In the genomic region with DNA sequence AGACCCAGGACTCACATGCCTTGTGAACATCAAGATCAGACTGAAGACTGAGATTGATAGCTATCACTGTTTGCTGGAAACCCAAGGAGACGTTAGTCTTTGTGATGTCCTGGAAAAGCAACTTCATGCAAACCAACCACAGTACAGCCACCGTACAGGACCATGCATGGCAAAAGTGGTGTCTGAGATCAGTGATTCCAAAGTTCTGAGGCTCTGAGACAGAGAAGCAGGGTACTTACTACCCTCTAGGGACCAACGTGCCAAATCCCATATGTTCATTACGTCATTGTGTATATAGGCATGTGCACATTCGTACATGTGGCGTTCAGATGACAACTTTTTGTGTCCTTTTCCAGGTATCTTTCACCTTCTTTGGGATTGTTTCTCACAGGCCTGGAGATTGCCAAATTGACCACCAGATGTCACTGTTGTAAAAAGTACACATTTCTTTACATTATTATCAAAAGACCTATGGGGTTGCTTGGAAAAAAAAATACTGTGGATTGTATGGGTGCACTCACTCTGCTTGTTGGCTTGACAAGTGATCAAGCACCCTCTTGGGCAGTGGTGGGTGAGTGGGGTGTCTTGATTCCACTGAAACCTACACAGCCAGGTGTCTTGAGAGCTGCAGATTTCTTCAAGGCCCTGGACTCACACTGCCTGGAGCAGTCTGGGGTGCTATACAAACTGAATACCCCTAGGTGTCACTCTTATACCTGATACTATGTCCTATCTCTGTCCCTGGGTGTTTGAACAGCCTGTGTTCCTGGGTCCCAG, we compare ENCODE assay signal across 8 mouse cellular contexts. TPM values are rescaled to one million over a fixed set of nuclear protein-coding genes. Genes with fewer than 3 reads are reported as not detected.
DNase-seq lines count a peak whose midpoint lies in the region; ATAC-seq and TF ChIP-seq lines count a peak whose summit lies in the region.

No protein-coding gene starts in this region.

- peak; percentile 66 for TF ChIP-seq CTCF in E14TG2a.4 (conservative IDR thresholded peaks at IDR 0.05; ENCODE audit: low read length)

- no peak overlapping the region for H3K27ac ChIP-seq in heart, embryonic 16.5 days (ENCODE audit: low read length)
- no peak overlapping the region for H3K27ac ChIP-seq in hindbrain, embryonic 13.5 days
- H3K27ac ChIP-seq in liver, embryonic 13.5 days = no peak overlapping the region
- no peak overlapping the region for H3K27ac ChIP-seq in stomach, embryonic 15.5 days

- H3K36me3 ChIP-seq in heart, embryonic 16.5 days (ENCODE audit: control insufficient read depth, insufficient read depth) = no peaks in the 10 kb centered on the region
- no peaks in the 10 kb centered on the region for H3K36me3 ChIP-seq in E14TG2a.4 (ENCODE audit: insufficient read depth, low read length)
- no peaks in the 10 kb centered on the region for H3K36me3 ChIP-seq in hindbrain, embryonic 13.5 days
- no peaks in the 10 kb centered on the region for H3K36me3 ChIP-seq in liver, embryonic 13.5 days
- no peaks in the 10 kb centered on the region for H3K36me3 ChIP-seq in stomach, embryonic 15.5 days

- H3K9me3 ChIP-seq in heart, embryonic 16.5 days (replicated peaks; ENCODE audit: control insufficient read depth, low read length) = no peaks in the 10 kb centered on the region
- no peaks in the 10 kb centered on the region for H3K9me3 ChIP-seq in E14TG2a.4 (ENCODE audit: low read length)
- H3K9me3 ChIP-seq in hindbrain, embryonic 13.5 days = no peaks in the 10 kb centered on the region
- no peaks in the 10 kb centered on the region for H3K9me3 ChIP-seq in liver, embryonic 13.5 days (replicated peaks)
- no peaks in the 10 kb centered on the region for H3K9me3 ChIP-seq in stomach, embryonic 15.5 days

- no peaks in the 10 kb centered on the region for H3K4me1 ChIP-seq in heart, embryonic 16.5 days (ENCODE audit: control insufficient read depth, insufficient read depth, low read length)
- peaks cover 7% of the 10 kb centered on the region for H3K4me1 ChIP-seq in E14TG2a.4 (replicated peaks; ENCODE audit: low read depth, low read length)
- no peaks in the 10 kb centered on the region for H3K4me1 ChIP-seq in hindbrain, embryonic 13.5 days (replicated peaks)
- H3K4me1 ChIP-seq in liver, embryonic 13.5 days (replicated peaks) = no peaks in the 10 kb centered on the region
- no peaks in the 10 kb centered on the region for H3K4me1 ChIP-seq in stomach, embryonic 15.5 days

- H3K9ac ChIP-seq in heart, embryonic 16.5 days (ENCODE audit: low read length) = no peak overlapping the region
- no peak overlapping the region for H3K9ac ChIP-seq in hindbrain, embryonic 13.5 days
- no peak overlapping the region for H3K9ac ChIP-seq in liver, embryonic 13.5 days
- no peak overlapping the region for H3K9ac ChIP-seq in stomach, embryonic 15.5 days

- ATAC-seq in heart, embryonic 16.5 days (replicated peaks; ENCODE audit: extremely low read depth, insufficient read depth, low FRiP score) = peak; percentile 47
- peak; percentile 90 for ATAC-seq in hindbrain, embryonic 13.5 days (ENCODE audit: low FRiP score)
- ATAC-seq in liver, embryonic 13.5 days (ENCODE audit: low read depth) = peak; percentile 53
- ATAC-seq in stomach, embryonic 15.5 days (ENCODE audit: insufficient read depth, low FRiP score, low read depth) = peak; percentile 73; the same call in 1 of the 2 replicates

- no peak overlapping the region for H3K4me3 ChIP-seq in heart, embryonic 16.5 days (ENCODE audit: low read length)
- no peak overlapping the region for H3K4me3 ChIP-seq in E14TG2a.4 (replicated peaks; ENCODE audit: low read length)
- no peak overlapping the region for H3K4me3 ChIP-seq in hindbrain, embryonic 13.5 days
- no peak overlapping the region for H3K4me3 ChIP-seq in liver, embryonic 13.5 days (replicated peaks)
- H3K4me3 ChIP-seq in stomach, embryonic 15.5 days (replicated peaks) = no peak overlapping the region

- no peak overlapping the region for H3K4me2 ChIP-seq in heart, embryonic 16.5 days (ENCODE audit: low read depth, low read length)
- no peak overlapping the region for H3K4me2 ChIP-seq in hindbrain, embryonic 13.5 days
- no peak overlapping the region for H3K4me2 ChIP-seq in liver, embryonic 13.5 days
- no peak overlapping the region for H3K4me2 ChIP-seq in stomach, embryonic 15.5 days

- WGBS in heart, embryonic 16.5 days = 48% methylated on average over 6 of the region's 6 CpGs
- 62% methylated on average over 6 of the region's 6 CpGs for WGBS in hindbrain, embryonic 13.5 days
- WGBS in liver, embryonic 13.5 days (ENCODE audit: insufficient replicate concordance) = 42% methylated on average over 6 of the region's 6 CpGs
- 47% methylated on average over 6 of the region's 6 CpGs for WGBS in stomach, embryonic 15.5 days

- DNase-seq in heart, adult 8-10 months (ENCODE audit: low spot score) = no peak
- DNase-seq in cerebellum, postnatal 10 days = peak; percentile 32 to 40
- no peak for DNase-seq in liver, embryonic 13.5 days
- DNase-seq in gastrocnemius, postnatal 10 days = no peak

- H3K27me3 ChIP-seq in heart, embryonic 16.5 days (ENCODE audit: control insufficient read depth, insufficient read depth, low read length) = no peaks in the 10 kb centered on the region
- no peaks in the 10 kb centered on the region for H3K27me3 ChIP-seq in E14TG2a.4 (ENCODE audit: insufficient read depth, low read length)
- H3K27me3 ChIP-seq in hindbrain, embryonic 13.5 days = no peaks in the 10 kb centered on the region
- no peaks in the 10 kb centered on the region for H3K27me3 ChIP-seq in liver, embryonic 13.5 days
- no peaks in the 10 kb centered on the region for H3K27me3 ChIP-seq in stomach, embryonic 15.5 days (replicated peaks)

RNA-seq across cellular contexts. Expression of a gene that starts 17.8 kb away (rescaled TPM):
- polyA plus RNA-seq in heart, embryonic 16.5 days (2015; fragmentation: Nextera tagmentation; extraction: Ambion mirVana) = 7.5 and 13.7 TPM in 2 replicates
- under 1 TPM in 2 of 4 experiments, not detected in 2; 0.09 to 0.14 TPM for total RNA-seq in heart, adult 8-10 months (2022)
- 0.08 TPM in 1 of 2 replicates, not detected in the other for polyA plus RNA-seq in hindbrain, embryonic 13.5 days (2015; fragmentation: Nextera tagmentation; extraction: Ambion mirVana)
- polyA plus RNA-seq in liver, embryonic 13.5 days (2015; fragmentation: Nextera tagmentation; extraction: Ambion mirVana) = not detected in 2 replicates
- 0.10 TPM in 1 of 2 replicates, not detected in the other for polyA plus RNA-seq in stomach, embryonic 15.5 days (2015; fragmentation: Nextera tagmentation; extraction: Ambion mirVana)
- not detected for total RNA-seq in gastrocnemius, postnatal 10 days (2021)

RNA-seq across cellular contexts. Expression of a gene that starts 27.8 kb away (rescaled TPM):
- polyA plus RNA-seq in heart, embryonic 16.5 days (2015; fragmentation: Nextera tagmentation; extraction: Ambion mirVana) = not detected in 2 replicates
- total RNA-seq in heart, adult 8-10 months (2022) = not detected
- not detected in 2 replicates for polyA plus RNA-seq in hindbrain, embryonic 13.5 days (2015; fragmentation: Nextera tagmentation; extraction: Ambion mirVana)
- not detected in 2 replicates for polyA plus RNA-seq in liver, embryonic 13.5 days (2015; fragmentation: Nextera tagmentation; extraction: Ambion mirVana)
- not detected in 2 replicates for polyA plus RNA-seq in stomach, embryonic 15.5 days (2015; fragmentation: Nextera tagmentation; extraction: Ambion mirVana)
- total RNA-seq in gastrocnemius, postnatal 10 days (2021) = not detected

RNA-seq across cellular contexts. Expression of a gene that starts 31.4 kb away (rescaled TPM):
- polyA plus RNA-seq in heart, embryonic 16.5 days (2015; fragmentation: Nextera tagmentation; extraction: Ambion mirVana) = not detected in 2 replicates
- total RNA-seq in heart, adult 8-10 months (2022) = not detected
- polyA plus RNA-seq in hindbrain, embryonic 13.5 days (2015; fragmentation: Nextera tagmentation; extraction: Ambion mirVana) = not detected in 2 replicates
- polyA plus RNA-seq in liver, embryonic 13.5 days (2015; fragmentation: Nextera tagmentation; extraction: Ambion mirVana) = not detected in 2 replicates
- polyA plus RNA-seq in stomach, embryonic 15.5 days (2015; fragmentation: Nextera tagmentation; extraction: Ambion mirVana) = not detected in 2 replicates
- not detected for total RNA-seq in gastrocnemius, postnatal 10 days (2021)

Comparison
In these comparisons a context has a peak if more than half of its experiments do, and no peak if none do; other contexts are left out.
1. DNase-seq: peak in cerebellum, postnatal 10 days (2 of 2); none in heart, adult 8-10 months (single experiment), liver, embryonic 13.5 days (single experiment) and gastrocnemius, postnatal 10 days (single experiment).
2. Peak in every context shown above with its lines, with median percentiles within 50 percentile points of each other: ATAC-seq.